Comparison of ENCODE assay signal across 9 mouse cellular contexts in genomic region chr6:125030532-125030931, GRCm38 (mm10). TPM values are rescaled to one million over a fixed set of nuclear protein-coding genes. Genes with fewer than 3 reads are reported as not detected.
DNase-seq lines count a peak whose midpoint lies in the region; ATAC-seq and TF ChIP-seq lines count a peak whose summit lies in the region.
"Not testable (repeated sequence)": the region's sequence is repeated elsewhere in the genome, so short reads cannot be mapped to it uniquely, and the experiment has no call there.
"Had no signal": no experiment of that assay in that cellular context is flagged by ENCODE, and none has a peak within 500 bp of the region (broad histone marks: within the 10 kb centered on the region; RNA-seq: fewer than 3 reads in every experiment).

No protein-coding gene starts in this region.

- H3K4me1 ChIP-seq in ES-Bruce4 (ENCODE audit: control insufficient read depth, insufficient read depth, low read length); embryonic facial prominence, embryonic 10.5 days; heart, embryonic 10.5 days; kidney, postnatal 0 days (replicated peaks; ENCODE audit: insufficient read depth, low read length); lung, adult 2 months (ENCODE audit: control insufficient read depth, insufficient read depth, low read length): not testable (repeated sequence)

- peak; percentile 47; the same call in 1 of the 2 replicates for ATAC-seq in kidney, postnatal 0 days (replicated peaks; ENCODE audit: low FRiP score, low read depth)
- peak; percentile 82 for ATAC-seq in neutrophil, adult 5-6 weeks (ENCODE audit: extremely low read depth, insufficient number of reproducible peaks, low FRiP score, poor library complexity, severe bottlenecking)

- not testable (repeated sequence) for H3K27me3 ChIP-seq in ES-Bruce4 (ENCODE audit: control insufficient read depth, insufficient read depth, low read length, poor library complexity, severe bottlenecking); embryonic facial prominence, embryonic 10.5 days (replicated peaks; ENCODE audit: low read depth, poor library complexity, severe bottlenecking); heart, embryonic 10.5 days (ENCODE audit: insufficient read depth, poor library complexity, severe bottlenecking); kidney, postnatal 0 days (ENCODE audit: insufficient read depth, low read length)

- H3K27ac ChIP-seq in ES-Bruce4 (ENCODE audit: insufficient read depth, low read length); embryonic facial prominence, embryonic 10.5 days (replicated peaks); heart, embryonic 10.5 days; kidney, postnatal 0 days: not testable (repeated sequence)

- 46% methylated on average over 9 of the region's 9 CpGs for WGBS in embryonic facial prominence, embryonic 10.5 days
- 39% methylated on average over 7 of the region's 9 CpGs for WGBS in heart, embryonic 10.5 days
- WGBS in kidney, postnatal 0 days = 34% methylated on average over 7 of the region's 9 CpGs
- WGBS in lung, adult 2 months = 31% methylated on average over 7 of the region's 9 CpGs

- TF ChIP-seq CTCF in ES-Bruce4 (IDR thresholded peaks at IDR 0.05; ENCODE audit: low read depth, low read length) = peak; percentile 99
- peak; percentile 95 for TF ChIP-seq CTCF in kidney, postnatal 0 days (IDR thresholded peaks at IDR 0.05; ENCODE audit: low read depth)
- peak; percentile 91 for TF ChIP-seq CTCF in lung, adult 2 months (IDR thresholded peaks at IDR 0.05; ENCODE audit: insufficient read depth, low read length)

- not testable (repeated sequence) for H3K4me2 ChIP-seq in kidney, postnatal 0 days (ENCODE audit: low read length)

- not testable (repeated sequence) for H3K9ac ChIP-seq in ES-Bruce4 (ENCODE audit: low read depth, poor library complexity, severe bottlenecking); kidney, postnatal 0 days (ENCODE audit: low read depth, low read length)

- peaks cover 37% of the 10 kb centered on the region for H3K36me3 ChIP-seq in ES-Bruce4 (ENCODE audit: control insufficient read depth, insufficient read depth, low read length, poor library complexity, severe bottlenecking)
- peaks cover 97% of the 10 kb centered on the region for H3K36me3 ChIP-seq in embryonic facial prominence, embryonic 10.5 days (replicated peaks)
- peaks cover 77% of the 10 kb centered on the region for H3K36me3 ChIP-seq in heart, embryonic 10.5 days
- peaks cover 53% of the 10 kb centered on the region for H3K36me3 ChIP-seq in kidney, postnatal 0 days (ENCODE audit: insufficient read depth, low read length)

- DNase-seq in adrenal gland, postnatal 4 days (ENCODE audit: low spot score in 2 of 2) = peak; percentile 35 to 37
- peak; percentile 84 for DNase-seq in embryonic facial prominence, embryonic 10.5 days (ENCODE audit: low spot score)
- DNase-seq in heart, embryonic 10.5 days (ENCODE audit: low spot score) = peak; percentile 77
- DNase-seq in kidney, postnatal 0 days (ENCODE audit: low spot score) = peak; percentile 50
- DNase-seq in lung, adult 2 months = peak; percentile 57
- peak; percentile 75 for DNase-seq in thymus, postnatal 14 days

- not testable (repeated sequence) for TF ChIP-seq POLR2A in ES-Bruce4 (IDR thresholded peaks at IDR 0.05; ENCODE audit: insufficient read depth, low read length); lung, adult 2 months (IDR thresholded peaks at IDR 0.05; ENCODE audit: borderline replicate concordance, extremely low read depth, low read depth, low read length)

- not testable (repeated sequence) for TF ChIP-seq EP300 in ES-Bruce4 (IDR thresholded peaks at IDR 0.05; ENCODE audit: insufficient read depth, low read depth, low read length)

- H3K9me3 ChIP-seq in ES-Bruce4 (replicated peaks; ENCODE audit: control insufficient read depth, insufficient read depth, low read length, poor library complexity, severe bottlenecking); embryonic facial prominence, embryonic 10.5 days; heart, embryonic 10.5 days; kidney, postnatal 0 days (replicated peaks; ENCODE audit: low read length): not testable (repeated sequence)

- H3K4me3 ChIP-seq in ES-Bruce4 (ENCODE audit: low read depth, low read length); embryonic facial prominence, embryonic 10.5 days; heart, embryonic 10.5 days; kidney, postnatal 0 days (replicated peaks; ENCODE audit: low read depth, low read length); lung, adult 2 months (replicated peaks; ENCODE audit: extremely low read depth, low read depth, low read length): not testable (repeated sequence)

RNA-seq across cellular contexts. Expression of gene Ing4, which starts 9.0 kb away (rescaled TPM):
- polyA plus RNA-seq in ES-Bruce4 (2011; ENCODE audit: insufficient read depth, insufficient read length, low read depth, missing spikeins) = 44.0 and 54.7 TPM in 2 replicates
- total RNA-seq in adrenal gland, postnatal 4 days (2021) = 100 to 1,000 TPM; 118 TPM
- polyA plus RNA-seq in embryonic facial prominence, embryonic 10.5 days (2016; fragmentation: Nextera tagmentation; extraction: Ambion mirVana) = 125 and 137 TPM in 2 replicates
- polyA plus RNA-seq in heart, embryonic 10.5 days (2016; fragmentation: Nextera tagmentation; extraction: Ambion mirVana) = 74.4 and 84.5 TPM in 2 replicates
- polyA plus RNA-seq in kidney, postnatal 0 days (2015; fragmentation: Nextera tagmentation; extraction: Ambion mirVana) = 118 and 119 TPM in 2 replicates
- 30.3 and 50.5 TPM in 2 replicates for polyA plus RNA-seq in lung, adult 2 months (2012; rRNA removed)
- total RNA-seq in neutrophil, adult 5-6 weeks (2017) = 136 and 143 TPM in 2 replicates

RNA-seq across cellular contexts. Expression of gene Acrbp, which starts 19.0 kb away (rescaled TPM):
- 25.3 and 25.7 TPM in 2 replicates for polyA plus RNA-seq in ES-Bruce4 (2011; ENCODE audit: insufficient read depth, insufficient read length, low read depth, missing spikeins)
- total RNA-seq in adrenal gland, postnatal 4 days (2021) = 1 to 10 TPM; 7.3 to 8.0 TPM
- polyA plus RNA-seq in embryonic facial prominence, embryonic 10.5 days (2016; fragmentation: Nextera tagmentation; extraction: Ambion mirVana) = 15.9 and 17.8 TPM in 2 replicates
- polyA plus RNA-seq in heart, embryonic 10.5 days (2016; fragmentation: Nextera tagmentation; extraction: Ambion mirVana) = 4.8 and 8.0 TPM in 2 replicates
- 4.2 and 4.5 TPM in 2 replicates for polyA plus RNA-seq in kidney, postnatal 0 days (2015; fragmentation: Nextera tagmentation; extraction: Ambion mirVana)
- 23.7 TPM in 2 replicates for polyA plus RNA-seq in lung, adult 2 months (2012; rRNA removed)
- total RNA-seq in neutrophil, adult 5-6 weeks (2017) = 26.8 and 32.7 TPM in 2 replicates

RNA-seq across cellular contexts. Expression of gene Zfp384, which starts 21.6 kb away (rescaled TPM):
- 32.4 and 33.8 TPM in 2 replicates for polyA plus RNA-seq in ES-Bruce4 (2011; ENCODE audit: insufficient read depth, insufficient read length, low read depth, missing spikeins)
- 10 to 100 TPM; 60.6 to 67.6 TPM for total RNA-seq in adrenal gland, postnatal 4 days (2021)
- 9.4 and 11.0 TPM in 2 replicates for polyA plus RNA-seq in embryonic facial prominence, embryonic 10.5 days (2016; fragmentation: Nextera tagmentation; extraction: Ambion mirVana)
- 7.9 and 14.2 TPM in 2 replicates for polyA plus RNA-seq in heart, embryonic 10.5 days (2016; fragmentation: Nextera tagmentation; extraction: Ambion mirVana)
- polyA plus RNA-seq in kidney, postnatal 0 days (2015; fragmentation: Nextera tagmentation; extraction: Ambion mirVana) = 11.3 and 11.4 TPM in 2 replicates
- 44.8 and 48.4 TPM in 2 replicates for polyA plus RNA-seq in lung, adult 2 months (2012; rRNA removed)
- 45.1 and 58.1 TPM in 2 replicates for total RNA-seq in neutrophil, adult 5-6 weeks (2017)

RNA-seq across cellular contexts. Expression of gene Pianp, which starts 34.0 kb away (rescaled TPM):
- 14.3 and 21.4 TPM in 2 replicates for polyA plus RNA-seq in ES-Bruce4 (2011; ENCODE audit: insufficient read depth, insufficient read length, low read depth, missing spikeins)
- total RNA-seq in adrenal gland, postnatal 4 days (2021) = 10 to 100 TPM in 1 of 2 experiments, 1 to 10 TPM in 1; 6.2 to 11.1 TPM
- 0.82 and 1.1 TPM in 2 replicates for polyA plus RNA-seq in embryonic facial prominence, embryonic 10.5 days (2016; fragmentation: Nextera tagmentation; extraction: Ambion mirVana)
- polyA plus RNA-seq in heart, embryonic 10.5 days (2016; fragmentation: Nextera tagmentation; extraction: Ambion mirVana) = 0.14 TPM in 1 of 2 replicates, not detected in the other
- polyA plus RNA-seq in kidney, postnatal 0 days (2015; fragmentation: Nextera tagmentation; extraction: Ambion mirVana) = 2.0 and 2.1 TPM in 2 replicates
- 1.4 and 2.2 TPM in 2 replicates for polyA plus RNA-seq in lung, adult 2 months (2012; rRNA removed)
- total RNA-seq in neutrophil, adult 5-6 weeks (2017) = not detected in 2 replicates

RNA-seq across cellular contexts. Expression of gene Lpar5, which starts 37.2 kb away (rescaled TPM):
- 2.5 and 3.7 TPM in 2 replicates for polyA plus RNA-seq in ES-Bruce4 (2011; ENCODE audit: insufficient read depth, insufficient read length, low read depth, missing spikeins)
- total RNA-seq in adrenal gland, postnatal 4 days (2021) = 1 to 10 TPM in 1 of 2 experiments, under 1 TPM in 1; 0.84 to 1.0 TPM
- 0.10 and 0.21 TPM in 2 replicates for polyA plus RNA-seq in embryonic facial prominence, embryonic 10.5 days (2016; fragmentation: Nextera tagmentation; extraction: Ambion mirVana)
- polyA plus RNA-seq in heart, embryonic 10.5 days (2016; fragmentation: Nextera tagmentation; extraction: Ambion mirVana) = 0.37 and 0.38 TPM in 2 replicates
- polyA plus RNA-seq in kidney, postnatal 0 days (2015; fragmentation: Nextera tagmentation; extraction: Ambion mirVana) = 0.29 and 0.30 TPM in 2 replicates
- polyA plus RNA-seq in lung, adult 2 months (2012; rRNA removed) = 6.5 and 13.9 TPM in 2 replicates
- 1.6 and 3.1 TPM in 2 replicates for total RNA-seq in neutrophil, adult 5-6 weeks (2017)
- total RNA-seq: gastrocnemius, postnatal 36 days had no signal
